Mouse (Mus musculus) kidney, postnatal 0 days (tissue): ENCODE measurements around the gene Qprt. TPM values are rescaled to one million over a fixed set of nuclear protein-coding genes. Genes with fewer than 3 reads are reported as not detected.

Source experiments
- ATAC-seq: fragments of 200-750 bp; cut with Nextera tagmentation; replicated peaks from 2 replicates; pipeline ENCODE4 v1.8.0; 2017; ENCODE audit warnings: low read depth, moderate number of reproducible peaks, moderate TSS enrichment, moderate library complexity; ENCODE audit not compliant: low FRiP score
- DNase-seq: peaks from one replicate; pipeline ENCODE4 v3.0.0-alpha.2; 2016; ENCODE audit warnings: low spot score
- H3K27ac ChIP-seq: fragments of 300-500 bp; sonication (generic); 2 replicates; pipeline ENCODE4 v1.5.1; 2014; ENCODE audit warnings: mild to moderate bottlenecking
- H3K27me3 ChIP-seq: fragments of 300-500 bp; sonication (generic); 2 replicates; pipeline ENCODE4 v1.6.1; 2014; ENCODE audit warnings: low read length, mixed read lengths; ENCODE audit not compliant: insufficient read depth
- H3K36me3 ChIP-seq: fragments of 300-500 bp; sonication (generic); 2 replicates; pipeline ENCODE4 v1.6.1; 2014; ENCODE audit warnings: low read length, mixed read lengths; ENCODE audit not compliant: insufficient read depth
- H3K4me1 ChIP-seq: fragments of 300-500 bp; sonication (generic); replicated peaks from 2 replicates; pipeline ENCODE4 v1.6.1; 2014; ENCODE audit warnings: antibody characterized with exemption, low read length, mixed read lengths; ENCODE audit not compliant: insufficient read depth
- H3K4me2 ChIP-seq: fragments of 300-500 bp; sonication (generic); 2 replicates; pipeline ENCODE4 v1.6.1; 2014; ENCODE audit warnings: mild to moderate bottlenecking, low read length, moderate library complexity, mixed read lengths
- H3K4me3 ChIP-seq: fragments of 300-500 bp; sonication (generic); replicated peaks from 2 replicates; pipeline ENCODE4 v1.5.1; 2014; ENCODE audit warnings: low read depth, low read length
- H3K9ac ChIP-seq: fragments of 300-500 bp; sonication (generic); 2 replicates; pipeline ENCODE4 v1.6.1; 2014; ENCODE audit warnings: low read depth, low read length
- H3K9me3 ChIP-seq: fragments of 300-500 bp; sonication (generic); replicated peaks from 2 replicates; pipeline ENCODE4 v1.6.1; 2016; ENCODE audit warnings: low read length, inconsistent platforms, mixed read lengths
- CTCF ChIP-seq: IDR thresholded peaks from 2 replicates; pipeline ENCODE4 v1.5.1; 2016; ENCODE audit warnings: antibody characterized with exemption, low read depth, mild to moderate bottlenecking, moderate library complexity
- WGBS: fragments of 180-500 bp; shearing (Covaris S2); extraction: QIAGEN DNeasy Blood & Tissue Kit; methylation state at CpG from one replicate; pipeline ENCODE4 v1.1.7; 2014; 5-methylcytosine and 5-hydroxymethylcytosine counted together
- polyA plus RNA-seq: library from polyadenylated mRNA; unstranded; fragments of >200 nt; fragmentation: Nextera tagmentation; extraction: Ambion mirVana; gene quantifications from 2 replicates; pipeline ENCODE4 v1.2.1, GENCODE M21; 2015

Qprt gene
- polyA plus RNA-seq, 1 experiment from 2014 or later = 37.4 TPM

DNA sequence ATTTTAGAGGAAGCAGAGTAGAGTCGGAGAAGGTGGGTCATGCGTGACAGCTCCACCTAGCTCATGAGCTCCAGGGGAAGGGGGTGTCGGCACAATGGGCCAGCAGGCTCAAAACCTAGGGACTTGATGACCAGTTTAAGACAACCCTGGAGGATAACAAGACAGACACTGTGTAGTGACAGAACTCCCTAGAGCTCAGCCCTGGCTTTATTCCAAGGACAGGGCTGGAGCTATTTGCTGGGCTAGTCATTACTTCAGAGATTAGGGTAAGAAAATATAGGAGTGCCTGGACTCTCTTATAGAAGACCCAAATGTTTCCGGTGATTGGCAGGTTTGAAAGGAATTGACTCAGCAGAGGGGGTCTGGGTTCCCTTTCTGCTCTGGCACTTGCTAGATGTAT, 48.8 kb downstream of the Qprt start:
- ATAC-seq (no peak), DNase-seq (no peak)
- WGBS = 64% methylated on average over 4 of the region's 4 CpGs
- Histone ChIP-seq H3K4me2 (no peak overlapping the region), H3K4me1 (0 out of 2 replicates have a peak, but pooled peaks cover 10% of the 10 kb centered on the region), H3K36me3 (no peaks in the 10 kb centered on the region), H3K9ac (no peak overlapping the region), H3K9me3 (no peaks in the 10 kb centered on the region), H3K27ac (no peak overlapping the region), H3K4me3 (no peak overlapping the region), H3K27me3 (no peaks in the 10 kb centered on the region)
- TF ChIP-seq CTCF = no peak

DNA sequence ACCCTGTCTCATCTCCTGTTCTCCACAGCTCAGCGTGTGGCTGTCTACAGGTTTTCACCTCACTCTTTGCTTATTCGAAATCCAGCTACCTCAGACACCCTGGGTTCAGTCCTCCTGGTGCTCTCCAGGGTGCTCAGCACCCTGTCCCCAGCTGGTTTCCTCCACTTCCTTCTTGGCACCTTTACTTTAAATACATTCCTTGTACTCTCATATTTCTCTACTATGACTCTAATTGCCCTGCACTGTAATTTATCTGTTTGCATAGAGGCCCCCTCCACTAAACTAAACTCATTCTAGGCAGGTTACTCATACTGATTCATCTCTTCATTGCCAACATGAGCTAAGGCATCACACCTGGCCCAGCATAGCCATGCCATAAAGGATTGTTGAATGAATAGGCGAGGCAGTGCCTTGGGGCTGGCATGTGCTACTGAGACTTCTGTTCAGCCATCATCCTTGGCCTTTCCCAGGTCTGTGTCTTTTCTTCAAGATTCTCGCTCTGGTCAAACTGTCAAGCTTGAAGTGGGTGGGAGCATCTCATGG, 51.1 kb downstream of the Qprt start:
- TF ChIP-seq CTCF = no peak
- 78% methylated on average over 4 of the region's 4 CpGs for WGBS
- no peaks in the 10 kb centered on the region for H3K36me3 ChIP-seq
- H3K27me3 ChIP-seq = no peaks in the 10 kb centered on the region
- no peak overlapping the region for H3K4me2 ChIP-seq
- H3K9ac ChIP-seq = no peak overlapping the region
- H3K4me3 ChIP-seq = no peak overlapping the region
- ATAC-seq = no peak
- no peak for DNase-seq
- H3K4me1 ChIP-seq = 0 out of 2 replicates have a peak, but pooled peaks cover 10% of the 10 kb centered on the region
- H3K9me3 ChIP-seq = no peaks in the 10 kb centered on the region
- no peak overlapping the region for H3K27ac ChIP-seq

DNA sequence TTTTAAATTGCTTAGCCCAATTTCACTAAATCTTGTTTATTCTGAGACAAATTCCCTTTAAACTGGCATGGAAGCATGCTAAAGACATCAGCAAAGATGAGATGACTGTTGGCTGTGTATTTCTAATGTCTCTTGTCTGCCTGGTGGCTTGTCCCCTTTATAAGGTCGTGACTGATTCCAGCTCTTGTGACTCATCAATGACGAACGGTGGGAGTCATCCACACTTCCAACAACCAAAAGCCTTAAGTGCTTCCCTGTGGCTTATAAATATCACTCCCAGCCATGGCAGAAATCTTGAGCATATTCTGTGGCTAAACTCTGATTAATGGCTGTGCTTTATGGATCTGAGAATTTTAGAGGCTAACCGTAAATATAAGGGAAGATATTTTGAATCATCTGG, 55.7 kb downstream of the Qprt start:
- H3K27me3 ChIP-seq = no peaks in the 10 kb centered on the region
- ATAC-seq = no peak

DNA sequence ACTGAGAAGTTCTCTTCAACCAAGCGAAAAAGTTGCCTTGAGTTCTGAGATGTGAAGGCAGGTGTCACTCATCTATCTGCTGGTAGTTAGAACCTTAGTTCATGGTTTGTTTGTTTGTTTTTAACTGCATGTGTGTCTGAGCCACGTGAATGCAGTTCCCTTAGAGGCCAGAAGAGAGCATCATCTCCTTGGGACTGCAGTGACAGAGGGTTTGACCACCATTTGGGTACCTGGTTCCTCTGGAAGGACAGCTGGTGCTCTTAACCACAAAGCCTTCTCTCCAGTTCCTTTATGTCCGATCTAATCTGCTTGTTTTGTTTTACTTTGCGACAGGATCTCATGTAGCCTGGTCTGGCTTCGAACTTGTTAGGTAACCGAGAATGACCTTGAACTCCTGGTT, 56.5 kb downstream of the Qprt start:
- Histone ChIP-seq H3K27me3 (no peaks in the 10 kb centered on the region), H3K4me2 (no peak overlapping the region), H3K9ac (no peak overlapping the region), H3K27ac (no peak overlapping the region), H3K4me3 (no peak overlapping the region), H3K36me3 (no peaks in the 10 kb centered on the region), H3K9me3 (no peaks in the 10 kb centered on the region), H3K4me1 (0 out of 2 replicates have a peak, but pooled peaks cover 4% of the 10 kb centered on the region)
- no peak for TF ChIP-seq CTCF
- ATAC-seq (no peak), DNase-seq (no peak)
- WGBS = 89% methylated on average over 6 of the region's 6 CpGs

More for the DNA sequence above, 55.7 kb downstream of the Qprt start:
- TF ChIP-seq CTCF = no peak
- no peaks in the 10 kb centered on the region for H3K36me3 ChIP-seq
- H3K4me2 ChIP-seq = no peak overlapping the region
- H3K9me3 ChIP-seq = no peaks in the 10 kb centered on the region
- WGBS = 57% methylated on average over 4 of the region's 4 CpGs
- H3K9ac ChIP-seq = no peak overlapping the region
- H3K4me3 ChIP-seq = no peak overlapping the region
- no peak for DNase-seq
- 0 out of 2 replicates have a peak, but pooled peaks cover 11% of the 10 kb centered on the region for H3K4me1 ChIP-seq
- no peak overlapping the region for H3K27ac ChIP-seq

Other genes with a start within 250 kb of the Qprt start
- 26.2 and 30.0 TPM in 2 replicates for gene Taok2, start 237.5 kb downstream of the Qprt start, polyA plus RNA-seq
- gene Tmem219, start 199.3 kb downstream of the Qprt start, polyA plus RNA-seq = 48.6 and 51.9 TPM in 2 replicates
- gene Kctd13, start 193.3 kb downstream of the Qprt start, polyA plus RNA-seq = 15.7 and 17.3 TPM in 2 replicates
- 0.13 TPM in 1 of 2 replicates, not detected in the other for gene Asphd1, start 172.6 kb downstream of the Qprt start, polyA plus RNA-seq
- 1.2 and 1.7 TPM in 2 replicates for gene Sez6l2, start 171.7 kb downstream of the Qprt start, polyA plus RNA-seq
- gene Cdipt, start 146.3 kb downstream of the Qprt start, polyA plus RNA-seq = 118 and 120 TPM in 2 replicates
- 1.6 and 2.8 TPM in 2 replicates for gene Cdiptos, start 146.1 kb downstream of the Qprt start, polyA plus RNA-seq
- gene Mvp, start 107.6 kb downstream of the Qprt start, polyA plus RNA-seq = 27.5 and 28.9 TPM in 2 replicates
- gene Pagr1b, start 105.7 kb downstream of the Qprt start, polyA plus RNA-seq = 0.21 and 0.65 TPM in 2 replicates
- 19.4 and 25.0 TPM in 2 replicates for gene Pagr1a, start 104.9 kb downstream of the Qprt start, polyA plus RNA-seq
- 44.2 and 53.8 TPM in 2 replicates for gene Gm42742, start 101.1 kb downstream of the Qprt start, polyA plus RNA-seq
- gene Prrt2, start 101.0 kb downstream of the Qprt start, polyA plus RNA-seq = 2.5 and 2.7 TPM in 2 replicates
- 50.3 and 58.7 TPM in 2 replicates for gene Maz, start 95.2 kb downstream of the Qprt start, polyA plus RNA-seq
- 51.7 and 57.2 TPM in 2 replicates for gene Kif22, start 79.8 kb downstream of the Qprt start, polyA plus RNA-seq
- not detected in 2 replicates for gene Zg16, start 34.9 kb downstream of the Qprt start, polyA plus RNA-seq
- gene AI467606, start 30.9 kb downstream of the Qprt start, polyA plus RNA-seq = 4.0 and 4.3 TPM in 2 replicates
- 0.28 and 0.33 TPM in 2 replicates for gene Spn, start 15.6 kb upstream of the Qprt start, polyA plus RNA-seq
- 42.8 and 47.7 TPM in 2 replicates for gene Cd2bp2, start 73.8 kb upstream of the Qprt start, polyA plus RNA-seq
- 14.9 and 16.9 TPM in 2 replicates for gene Tbc1d10b, start 86.2 kb upstream of the Qprt start, polyA plus RNA-seq
- 2.9 and 4.7 TPM in 2 replicates for gene Mylpf, start 86.7 kb upstream of the Qprt start, polyA plus RNA-seq
- gene Zfp553, start 110.8 kb upstream of the Qprt start, polyA plus RNA-seq = 22.3 and 25.1 TPM in 2 replicates
- gene Sept1, start 110.9 kb upstream of the Qprt start, polyA plus RNA-seq = 16.7 and 20.5 TPM in 2 replicates
- 46.2 and 49.3 TPM in 2 replicates for gene Zfp771, start 122.0 kb upstream of the Qprt start, polyA plus RNA-seq
- 146 and 157 TPM in 2 replicates for gene Dctpp1, start 138.5 kb upstream of the Qprt start, polyA plus RNA-seq
- gene Sephs2, start 151.8 kb upstream of the Qprt start, polyA plus RNA-seq = 207 and 215 TPM in 2 replicates
- gene Itgal, start 174.0 kb upstream of the Qprt start, polyA plus RNA-seq = 0.93 and 1.1 TPM in 2 replicates
- 21.2 and 22.2 TPM in 2 replicates for gene Zfp768, start 223.4 kb upstream of the Qprt start, polyA plus RNA-seq